Mouse (Mus musculus) forebrain, embryonic 16.5 days (tissue): Measurements from ENCODE around the gene Fam196a. TPM values are rescaled to one million over a fixed set of nuclear protein-coding genes. Genes with fewer than 3 reads are reported as not detected.

Experiments
- ATAC-seq: fragments of 200-750 bp; cut with Nextera tagmentation; 2 replicates; pipeline ENCODE4 v1.8.0; 2017; ENCODE audit warnings: mild to moderate bottlenecking, moderate library complexity
- H3K27ac ChIP-seq: fragments of 300-500 bp; sonication (generic); 2 replicates; pipeline ENCODE4 v1.5.1; 2014; ENCODE audit warnings: low read length, control low read depth
- H3K27me3 ChIP-seq: fragments of 300-500 bp; sonication (generic); replicated peaks from 2 replicates; pipeline ENCODE4 v1.6.1; 2014; ENCODE audit warnings: low read length; ENCODE audit not compliant: control insufficient read depth, insufficient read depth
- H3K36me3 ChIP-seq: fragments of 300-500 bp; sonication (generic); 2 replicates; pipeline ENCODE4 v1.6.1; 2014; ENCODE audit not compliant: control insufficient read depth, insufficient read depth
- H3K4me1 ChIP-seq: fragments of 300-500 bp; sonication (generic); replicated peaks from 2 replicates; pipeline ENCODE4 v1.6.1; 2014; ENCODE audit warnings: low read length; ENCODE audit not compliant: control insufficient read depth, insufficient read depth
- H3K4me2 ChIP-seq: fragments of 300-500 bp; sonication (generic); 2 replicates; pipeline ENCODE4 v1.6.1; 2014; ENCODE audit warnings: mild to moderate bottlenecking, low read length, control low read depth
- H3K4me3 ChIP-seq: fragments of 300-500 bp; sonication (generic); replicated peaks from 2 replicates; pipeline ENCODE4 v1.5.1; 2014; ENCODE audit warnings: mild to moderate bottlenecking, low read length, control low read depth
- H3K9ac ChIP-seq: fragments of 300-500 bp; sonication (generic); replicated peaks from 2 replicates; pipeline ENCODE4 v1.6.1; 2014; ENCODE audit warnings: low read depth, low read length, control low read depth
- H3K9me3 ChIP-seq: fragments of 300-500 bp; sonication (generic); 2 replicates; pipeline ENCODE4 v1.6.1; 2016; ENCODE audit warnings: low read length; ENCODE audit not compliant: control insufficient read depth
- WGBS: fragments of 180-500 bp; shearing (Covaris S2); extraction: QIAGEN DNeasy Blood & Tissue Kit; methylation state at CpG from one replicate; pipeline ENCODE4 v1.1.7; 2014; 5-methylcytosine and 5-hydroxymethylcytosine counted together
- polyA plus RNA-seq: library from polyadenylated mRNA; unstranded; fragments of >200 nt; fragmentation: Nextera tagmentation; extraction: Ambion mirVana; gene quantifications from 2 replicates; pipeline ENCODE4 v1.2.1, GENCODE M21; 2015

Gene Fam196a
- polyA plus RNA-seq, 1 experiment from 2014 or later, result 13.4 TPM

DNA sequence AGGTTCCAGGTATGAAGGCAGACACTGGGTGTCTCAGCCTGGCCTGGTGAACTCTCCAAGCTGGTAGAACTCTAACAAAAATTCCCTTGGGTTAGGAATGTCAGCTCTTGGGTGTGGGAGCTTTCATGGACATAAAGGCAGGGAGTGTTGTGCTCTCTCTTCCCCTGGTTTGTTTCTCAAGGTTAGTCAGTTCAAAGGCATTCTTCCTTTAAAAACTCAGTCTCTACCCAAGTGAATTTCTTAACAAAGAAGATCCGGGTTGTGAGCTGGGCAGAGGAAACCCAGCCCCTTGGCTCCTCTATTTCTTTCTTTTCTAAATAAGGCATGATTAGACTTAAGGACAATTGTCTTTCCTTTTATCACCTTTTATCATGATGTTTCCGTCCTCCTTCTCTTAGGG, 6.3 kb downstream of the Fam196a start:
- Histone ChIP-seq H3K27ac (no peak overlapping the region), H3K36me3 (no peaks in the 10 kb centered on the region), H3K9me3 (no peaks in the 10 kb centered on the region), H3K4me2 (no peak overlapping the region), H3K4me3 (no peak overlapping the region), H3K9ac (no peak overlapping the region), H3K4me1 (peaks cover 4% of the 10 kb centered on the region; the same call in 1 of the 2 replicates), H3K27me3 (no peaks in the 10 kb centered on the region)
- no peak for ATAC-seq
- 77% methylated on average over 2 of the region's 2 CpGs for WGBS

DNA sequence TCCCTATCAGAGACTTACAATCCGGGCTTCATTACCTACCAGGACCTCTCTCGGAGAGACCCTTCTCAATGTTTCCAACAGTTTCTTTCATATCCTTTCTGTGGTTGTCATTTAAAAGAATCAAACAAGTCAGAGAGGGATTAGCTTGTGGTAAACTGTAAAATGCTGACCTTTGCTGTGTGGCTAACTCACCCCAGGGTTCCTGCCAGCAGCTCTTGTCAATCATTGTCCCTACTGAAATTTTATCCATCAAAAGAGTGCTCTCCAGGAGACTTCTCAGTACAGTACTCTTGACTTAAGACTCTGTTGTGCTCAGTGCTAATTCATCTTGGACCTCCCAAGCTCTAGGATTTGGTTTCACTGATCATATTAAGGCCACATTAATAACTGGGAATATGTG, 36.2 kb downstream of the Fam196a start:
- no peaks in the 10 kb centered on the region for H3K36me3 ChIP-seq
- 0 out of 2 replicates have a peak, but pooled peaks cover 2% of the 10 kb centered on the region for H3K4me1 ChIP-seq
- no peak overlapping the region for H3K9ac ChIP-seq
- no peak overlapping the region for H3K4me3 ChIP-seq
- no peaks in the 10 kb centered on the region for H3K9me3 ChIP-seq
- H3K27ac ChIP-seq, result no peak overlapping the region
- H3K4me2 ChIP-seq, result no peak overlapping the region
- no peaks in the 10 kb centered on the region for H3K27me3 ChIP-seq
- no peak for ATAC-seq
- WGBS, result 68% methylated on average over 2 of the region's 2 CpGs

DNA sequence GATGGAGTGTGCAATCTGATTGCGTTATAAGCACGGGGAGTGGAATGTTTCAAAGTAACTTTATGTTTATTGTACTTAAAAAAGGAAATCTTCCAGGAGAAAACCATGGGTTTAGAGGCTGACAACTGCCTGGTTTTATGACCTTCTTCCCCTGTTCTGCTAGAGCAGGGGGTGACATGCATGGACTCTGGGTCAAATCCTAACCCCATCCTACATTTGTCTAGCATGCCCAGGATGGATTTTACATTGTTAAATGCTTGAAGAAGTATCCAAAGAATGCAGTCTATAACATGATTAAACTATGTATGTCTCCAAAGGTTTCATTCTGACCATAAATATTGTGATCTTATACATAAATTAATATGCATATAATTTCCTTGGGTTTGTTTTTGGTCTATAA, 38.8 kb downstream of the Fam196a start:
- Histone ChIP-seq H3K27me3 (no peaks in the 10 kb centered on the region), H3K9me3 (no peaks in the 10 kb centered on the region), H3K4me2 (no peak overlapping the region), H3K4me3 (no peak overlapping the region), H3K4me1 (no peaks in the 10 kb centered on the region), H3K9ac (no peak overlapping the region), H3K27ac (no peak overlapping the region), H3K36me3 (no peaks in the 10 kb centered on the region)
- 82% methylated on average over 2 of the region's 2 CpGs for WGBS
- no peak for ATAC-seq

DNA sequence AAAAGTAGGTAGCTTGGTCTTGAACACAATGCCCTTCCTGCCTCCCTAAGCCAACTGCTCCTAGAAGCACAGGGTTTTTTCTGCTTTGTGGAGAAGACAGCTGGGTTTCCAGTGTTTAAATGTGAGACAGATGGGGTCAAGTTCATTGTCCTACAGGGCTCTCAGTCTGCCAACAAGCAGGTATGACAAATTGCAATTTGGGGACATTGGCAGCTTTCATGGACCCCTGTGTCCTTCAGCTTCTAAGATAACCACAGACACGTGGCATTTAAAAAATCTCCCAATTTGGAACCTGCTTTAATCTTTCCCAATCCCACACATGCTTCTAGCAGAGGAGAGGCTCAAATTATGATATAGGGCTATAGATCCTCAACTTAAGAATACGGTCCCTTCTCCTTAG, 43.6 kb downstream of the Fam196a start:
- no peak for ATAC-seq
- no peak overlapping the region for H3K4me3 ChIP-seq
- WGBS, result 84% methylated on average over 2 of the region's 2 CpGs
- no peak overlapping the region for H3K27ac ChIP-seq
- no peaks in the 10 kb centered on the region for H3K9me3 ChIP-seq
- no peaks in the 10 kb centered on the region for H3K27me3 ChIP-seq
- no peak overlapping the region for H3K9ac ChIP-seq
- H3K4me1 ChIP-seq, result peaks cover 2% of the 10 kb centered on the region; the same call in 1 of the 2 replicates
- H3K4me2 ChIP-seq, result no peak overlapping the region
- no peaks in the 10 kb centered on the region for H3K36me3 ChIP-seq

DNA sequence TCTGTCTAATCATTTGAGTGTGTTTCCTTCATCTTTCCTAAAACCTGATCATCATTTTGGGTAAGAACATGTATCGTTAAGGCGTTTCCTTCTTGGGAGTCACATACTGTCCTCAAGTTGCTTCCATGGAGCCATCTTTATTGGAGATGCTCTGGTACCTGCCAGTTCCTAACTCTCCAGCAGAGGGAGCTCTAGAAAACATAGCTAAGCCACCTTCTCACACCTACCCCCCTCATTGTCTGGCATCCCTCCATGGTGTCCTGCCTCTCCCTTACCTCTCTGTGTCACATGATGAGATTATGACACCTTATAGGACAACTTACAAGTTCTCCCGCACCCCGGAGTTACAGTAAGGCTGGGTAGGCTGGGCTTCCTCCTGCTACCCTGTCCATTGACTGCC, 45.3 kb downstream of the Fam196a start:
- no peak overlapping the region for H3K4me3 ChIP-seq
- no peaks in the 10 kb centered on the region for H3K36me3 ChIP-seq
- H3K4me1 ChIP-seq, result peaks cover 2% of the 10 kb centered on the region; the same call in 1 of the 2 replicates
- H3K27ac ChIP-seq, result no peak overlapping the region
- H3K27me3 ChIP-seq, result no peaks in the 10 kb centered on the region
- H3K4me2 ChIP-seq, result no peak overlapping the region
- H3K9me3 ChIP-seq, result no peaks in the 10 kb centered on the region
- 96% methylated on average over 4 of the region's 4 CpGs for WGBS
- no peak for ATAC-seq
- no peak overlapping the region for H3K9ac ChIP-seq

DNA sequence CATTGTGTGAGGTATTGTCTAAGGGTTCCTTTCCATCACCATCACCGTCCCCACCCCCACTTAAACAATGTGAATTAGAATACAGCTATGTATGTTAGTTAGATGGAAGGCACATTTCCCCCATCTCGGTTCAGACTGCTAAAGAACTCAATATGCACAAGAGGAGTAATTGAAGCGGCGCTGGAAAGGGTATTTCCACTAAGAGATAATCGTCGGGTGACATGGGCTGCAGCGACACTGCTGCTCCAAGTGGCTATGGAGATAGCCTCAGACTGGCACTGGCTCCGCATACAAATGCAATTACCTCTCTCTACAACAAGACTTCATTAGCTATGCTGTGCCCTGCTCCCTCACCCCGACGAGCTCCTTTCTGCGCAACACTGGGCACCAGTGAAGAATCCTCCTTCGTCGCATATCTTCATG, 45.8 kb downstream of the Fam196a start:
- Histone ChIP-seq H3K9me3 (no peaks in the 10 kb centered on the region), H3K36me3 (no peaks in the 10 kb centered on the region), H3K27me3 (no peaks in the 10 kb centered on the region), H3K4me2 (no peak overlapping the region), H3K4me3 (no peak overlapping the region), H3K4me1 (peaks cover 2% of the 10 kb centered on the region; the same call in 1 of the 2 replicates), H3K27ac (peak overlapping the region; percentile 66), H3K9ac (no peak overlapping the region)
- 60% methylated on average over 13 of the region's 13 CpGs for WGBS
- ATAC-seq, result peak; percentile 64

DNA sequence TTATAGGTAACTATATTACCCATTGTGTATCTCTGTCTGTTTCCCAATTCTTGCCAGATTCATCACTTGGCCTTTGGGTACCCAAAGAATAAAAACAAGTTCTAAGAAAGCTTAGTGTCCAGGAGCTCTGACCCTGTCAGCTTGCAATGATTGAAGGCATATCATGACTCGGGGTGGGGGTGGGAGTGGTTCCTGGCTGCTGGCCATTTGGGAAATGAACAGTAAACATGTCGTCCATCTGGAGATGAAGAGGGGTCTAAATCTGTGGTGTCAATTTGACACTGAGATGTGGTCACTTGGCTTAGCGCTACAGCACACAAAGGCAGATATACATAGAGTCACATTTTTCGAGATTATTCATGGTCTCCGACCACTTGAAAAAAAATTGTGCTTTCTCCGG, 54.7 kb downstream of the Fam196a start:
- H3K9ac ChIP-seq, result no peak overlapping the region
- H3K27ac ChIP-seq, result no peak overlapping the region
- ATAC-seq, result no peak
- H3K9me3 ChIP-seq, result no peaks in the 10 kb centered on the region
- no peak overlapping the region for H3K4me3 ChIP-seq
- H3K4me1 ChIP-seq, result peaks cover 10% of the 10 kb centered on the region
- WGBS, result 75% methylated on average over 6 of the region's 6 CpGs
- H3K4me2 ChIP-seq, result no peak overlapping the region
- no peaks in the 10 kb centered on the region for H3K36me3 ChIP-seq
- H3K27me3 ChIP-seq, result no peaks in the 10 kb centered on the region

DNA sequence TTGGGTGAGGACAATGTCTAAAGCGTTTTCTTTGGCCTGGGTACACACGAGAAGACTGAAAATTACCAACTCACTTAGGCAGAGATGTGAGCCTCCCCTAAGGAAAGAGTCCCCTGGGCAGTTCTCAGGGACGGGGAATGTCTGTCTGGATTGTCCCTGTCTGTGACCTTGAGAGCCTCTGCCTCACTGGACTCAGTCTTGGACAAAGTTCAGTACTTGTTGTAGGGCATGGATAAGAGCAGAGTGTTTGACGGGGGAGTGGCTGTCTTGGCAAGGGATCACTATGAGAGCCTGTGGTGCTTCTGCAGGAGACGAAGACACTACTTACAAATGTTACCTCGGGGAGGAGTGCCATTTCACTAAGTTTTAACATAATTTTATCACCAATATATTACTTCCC, 57.8 kb downstream of the Fam196a start:
- 47% methylated on average over 6 of the region's 6 CpGs for WGBS
- Histone ChIP-seq H3K27ac (no peak overlapping the region), H3K27me3 (no peaks in the 10 kb centered on the region), H3K9me3 (no peaks in the 10 kb centered on the region), H3K4me3 (no peak overlapping the region), H3K36me3 (no peaks in the 10 kb centered on the region), H3K4me2 (no peak overlapping the region), H3K4me1 (peaks cover 10% of the 10 kb centered on the region), H3K9ac (no peak overlapping the region)
- no peak for ATAC-seq

DNA sequence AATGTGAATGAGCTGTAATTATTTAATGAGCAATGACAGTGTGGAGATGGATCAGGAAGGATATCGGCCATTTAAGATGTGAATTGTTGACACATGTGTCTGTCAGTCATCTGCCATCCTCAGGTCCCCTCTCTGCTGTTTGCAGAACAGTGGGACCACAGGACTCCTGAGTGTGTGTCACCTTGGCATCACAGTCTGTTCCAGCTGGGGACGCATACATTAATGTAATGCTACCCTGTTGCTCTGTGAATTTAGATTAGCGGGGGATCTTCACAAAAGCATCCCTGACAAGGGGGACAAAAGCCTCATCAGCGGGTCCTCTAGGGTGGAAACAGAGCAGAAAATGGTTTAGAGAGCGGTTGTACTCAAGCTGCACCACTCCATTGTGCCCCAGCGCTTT, 59.2 kb downstream of the Fam196a start:
- WGBS, result 15% methylated on average over 6 of the region's 6 CpGs
- Histone ChIP-seq H3K4me3 (no peak overlapping the region), H3K9ac (no peak overlapping the region), H3K36me3 (no peaks in the 10 kb centered on the region), H3K9me3 (no peaks in the 10 kb centered on the region), H3K27ac (no peak overlapping the region), H3K27me3 (no peaks in the 10 kb centered on the region), H3K4me1 (peaks cover 10% of the 10 kb centered on the region), H3K4me2 (no peak overlapping the region)
- ATAC-seq, result peak; percentile 66; the same call in 1 of the 2 replicates

DNA sequence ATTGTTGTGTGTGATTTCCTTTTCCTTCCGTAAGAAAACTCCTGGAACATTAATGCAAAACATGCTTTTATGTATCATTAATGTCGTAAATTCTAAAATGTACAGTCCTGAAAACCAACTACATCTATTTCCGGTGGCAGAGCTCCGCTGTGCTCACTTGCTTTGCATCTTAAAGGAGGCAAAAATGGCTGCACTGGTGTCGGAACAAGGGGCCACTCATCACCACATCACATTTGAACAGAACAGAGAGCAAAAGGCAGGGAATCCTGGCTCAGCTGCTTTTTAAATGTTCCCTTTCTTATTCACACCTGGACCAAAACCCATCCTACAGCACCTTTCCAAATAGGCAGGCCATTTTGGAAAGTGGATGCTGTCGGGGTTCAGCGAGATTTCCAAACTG, 65.2 kb downstream of the Fam196a start:
- Histone ChIP-seq H3K4me3 (no peak overlapping the region), H3K4me1 (no peaks in the 10 kb centered on the region), H3K27ac (no peak overlapping the region), H3K36me3 (no peaks in the 10 kb centered on the region), H3K4me2 (no peak overlapping the region), H3K9me3 (no peaks in the 10 kb centered on the region), H3K27me3 (no peaks in the 10 kb centered on the region), H3K9ac (no peak overlapping the region)
- ATAC-seq, result no peak
- 90% methylated on average over 7 of the region's 7 CpGs for WGBS
